Mouse (Mus musculus) gastrocnemius, postnatal 14 days (tissue): ENCODE results near the gene Nfxl1. TPM values are rescaled to one million over a fixed set of nuclear protein-coding genes. Genes with fewer than 3 reads are reported as not detected.

Experiments
- DNase-seq: peaks from one replicate; pipeline ENCODE4 v3.0.0; 2021; ENCODE audit warnings: mixed read lengths
- intact Hi-C: fragments of 180-260 bp; cut with DNase I; formaldehyde crosslinking; loops from one replicate; pipeline ENCODE4 v1.15.1; 2025; ENCODE audit warnings: low total_unique reads
- total RNA-seq, 2 experiments: library from RNA; stranded (reverse); gene quantifications; 2 replicates each; pipeline ENCODE4 v1.2.3; 2021

Gene Nfxl1
- total RNA-seq, 2 experiments from 2014 or later, result 4.0 to 4.3 TPM

DNA sequence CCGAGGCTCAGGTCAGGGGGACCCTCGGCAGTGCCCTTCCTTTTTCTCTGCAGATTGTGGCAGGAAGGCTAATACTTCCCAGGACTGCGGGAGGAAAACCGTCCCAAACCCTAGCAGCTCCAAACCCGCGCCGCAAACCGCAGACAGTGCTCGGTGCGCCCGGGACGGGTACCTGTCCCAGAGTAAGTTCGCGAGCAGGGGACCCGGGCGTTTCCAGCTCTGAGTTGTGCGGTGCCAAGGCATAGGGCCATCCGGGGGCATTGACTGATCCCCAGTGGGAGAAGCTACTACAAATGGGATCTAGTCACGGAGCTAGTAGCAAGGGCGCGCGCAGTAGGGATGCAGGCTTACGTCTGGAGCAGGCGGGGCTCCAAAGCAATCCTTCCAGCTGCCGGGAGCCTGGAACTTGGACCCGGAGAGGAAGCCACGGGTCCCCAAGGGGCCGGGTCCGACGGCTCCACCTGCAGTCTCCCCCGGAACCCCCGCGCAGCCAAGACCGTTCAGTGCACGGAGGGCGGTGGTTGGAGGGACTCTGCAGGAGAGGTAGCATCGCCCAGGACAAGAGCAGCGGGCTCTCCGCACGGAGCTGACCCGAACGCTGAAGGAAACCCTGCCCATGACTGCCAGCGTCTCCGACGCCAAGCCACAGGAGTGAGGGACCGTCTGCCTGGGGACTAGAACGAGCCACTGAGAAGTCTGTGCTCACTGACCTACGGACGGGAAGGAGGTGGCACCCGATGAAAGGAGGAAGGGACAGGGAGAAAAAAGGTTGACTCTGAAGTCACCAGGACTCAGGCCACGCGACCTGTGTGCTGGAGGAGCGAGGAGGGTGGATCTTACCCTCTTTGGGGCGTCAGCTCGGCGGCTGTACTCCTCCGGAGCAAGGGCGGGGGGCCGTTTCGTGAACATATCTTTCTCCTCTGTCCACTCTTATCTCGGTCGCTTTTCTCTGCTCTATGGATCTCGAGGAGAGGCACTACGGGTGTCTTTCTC is 55.7 kb downstream of the Nfxl1 start, which contains the start of gene Corin:
Gene Corin, minus strand, starts transcription at position 943 of the 993 bp plus-strand sequence.
- DNase-seq, result peak; percentile 9
- intact Hi-C loops, result no loop called here

DNA sequence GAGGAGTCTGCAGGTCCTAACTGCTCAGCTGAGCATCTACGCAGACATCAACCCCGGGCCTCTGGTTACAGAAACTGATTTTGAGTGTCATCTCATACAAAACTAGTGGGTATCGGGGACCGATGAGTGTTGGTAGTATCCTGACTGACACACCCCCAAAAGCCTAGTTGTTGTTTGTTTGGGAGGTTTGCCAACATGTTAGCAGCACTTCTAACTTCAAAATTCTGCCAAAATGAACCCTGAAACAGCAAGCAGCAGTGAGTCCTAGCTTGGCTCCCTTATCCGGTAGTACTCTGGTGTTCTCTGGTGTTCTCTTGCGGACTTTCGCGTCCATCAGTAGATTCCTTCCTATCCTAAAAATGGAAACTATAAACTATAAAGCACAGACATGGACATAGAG is 56.7 kb downstream of the Nfxl1 start:
- intact Hi-C loops, result no loop called here
- DNase-seq, result no peak

GRCm38 (mm10) chr5:72501763-72502162 is 57.7 kb downstream of the Nfxl1 start:
- no peak for DNase-seq
- intact Hi-C loops, result no loop called here

DNA sequence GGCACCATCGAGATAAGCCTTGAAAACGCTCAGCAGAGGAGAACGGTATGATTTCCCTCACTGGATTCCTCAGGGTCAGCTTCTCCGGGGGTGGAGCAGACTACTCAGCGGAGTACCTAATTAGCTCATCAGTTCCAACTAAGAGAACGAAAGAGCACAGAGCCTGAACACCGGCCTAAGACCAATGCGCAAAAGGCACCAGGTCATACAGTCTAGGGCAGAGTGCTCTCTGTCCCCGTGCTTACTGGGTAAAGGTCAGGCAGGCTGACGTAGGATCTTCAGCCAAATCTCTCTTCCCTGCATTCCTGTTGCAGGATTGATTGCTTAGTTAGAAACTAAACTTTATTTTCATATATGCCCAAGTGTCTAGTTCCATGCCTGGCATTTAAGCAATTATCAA is 61.2 kb downstream of the Nfxl1 start:
- no peak for DNase-seq
- intact Hi-C loops, result no loop called here

DNA sequence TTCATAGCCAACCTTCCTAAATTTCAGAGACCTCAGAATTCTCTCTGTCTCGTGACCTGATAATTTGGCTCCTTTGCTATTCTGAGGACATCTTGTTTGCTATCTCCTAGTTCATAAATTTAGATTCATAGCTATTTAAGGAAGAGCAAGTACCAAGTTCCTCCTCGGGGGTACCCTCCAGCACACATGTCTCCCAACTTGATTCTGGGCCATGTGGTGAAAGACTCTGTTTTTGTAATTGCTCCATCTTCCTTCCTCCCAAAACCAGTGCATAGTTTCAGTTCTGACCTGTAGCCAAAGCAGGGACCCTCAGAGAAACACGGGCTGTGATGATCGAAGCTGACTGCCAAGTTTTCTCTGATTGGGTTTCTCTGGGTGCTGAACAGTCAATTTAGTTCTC is 62.7 kb downstream of the Nfxl1 start:
- DNase-seq, result no peak
- intact Hi-C loops, result no loop called here

DNA sequence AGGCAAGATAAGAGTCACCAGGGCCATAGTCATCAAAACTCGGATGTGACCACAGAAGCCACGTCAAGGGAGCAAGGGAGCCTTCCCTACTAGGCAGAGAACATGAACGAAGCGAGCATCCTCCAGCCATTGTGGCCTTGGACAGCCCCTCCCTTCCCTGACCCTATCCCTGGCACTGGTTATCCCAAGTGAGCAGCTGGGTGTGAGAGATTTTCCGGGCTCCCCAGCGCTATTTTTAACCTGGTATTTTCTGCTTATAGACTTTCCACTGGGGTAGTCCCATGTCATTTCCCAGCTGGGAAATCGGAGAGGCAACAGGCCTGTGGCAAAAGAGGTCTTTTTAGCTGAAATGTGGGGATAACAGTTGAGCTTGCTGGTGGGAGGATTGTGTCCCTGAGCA is 65.6 kb downstream of the Nfxl1 start:
- intact Hi-C loops, result no loop called here

DNA sequence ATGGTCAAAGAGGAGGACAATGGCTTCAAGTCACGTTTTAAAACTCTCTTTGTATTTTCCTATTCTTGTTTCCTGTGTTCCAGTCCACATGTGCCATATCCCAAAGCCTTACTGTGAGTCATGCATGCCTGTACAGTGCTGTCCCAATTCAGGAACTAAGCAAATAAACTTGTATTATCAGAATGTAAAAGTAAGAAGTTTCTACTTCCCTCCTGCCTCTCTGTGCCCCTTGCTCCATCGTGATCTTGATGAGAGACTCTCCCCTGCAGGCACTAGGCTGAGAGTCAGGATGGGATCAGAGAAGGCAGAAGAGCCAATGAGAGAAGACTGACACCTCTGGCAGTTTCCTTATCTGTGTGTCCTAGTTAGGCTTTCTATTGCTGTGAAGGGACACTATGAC is 68.3 kb downstream of the Nfxl1 start:
- intact Hi-C loops, result no loop called here

More for the DNA sequence above, 65.6 kb downstream of the Nfxl1 start:
- DNase-seq, result no peak

DNA sequence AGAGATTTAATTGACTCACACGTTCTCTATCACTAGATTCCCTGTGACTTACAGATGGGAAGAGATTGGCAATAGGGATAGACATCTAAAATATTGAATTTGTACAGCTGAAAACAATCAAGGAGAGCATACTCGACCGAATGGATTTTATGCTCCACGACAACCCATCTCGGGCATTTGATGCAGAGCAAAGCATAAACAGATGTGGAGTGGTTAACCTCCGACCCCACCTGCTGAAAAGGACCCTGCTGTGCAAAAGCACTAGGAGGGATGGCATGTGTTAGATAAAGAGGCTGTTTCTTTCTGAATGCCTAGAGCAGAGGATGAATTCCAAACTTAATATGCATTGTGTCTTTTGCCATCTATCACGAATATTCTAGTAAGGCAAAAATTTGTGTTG is 79.0 kb downstream of the Nfxl1 start:
- DNase-seq, result no peak
- intact Hi-C loops, result no loop called here

More for the DNA sequence above, 68.3 kb downstream of the Nfxl1 start:
- DNase-seq, result no peak

DNA sequence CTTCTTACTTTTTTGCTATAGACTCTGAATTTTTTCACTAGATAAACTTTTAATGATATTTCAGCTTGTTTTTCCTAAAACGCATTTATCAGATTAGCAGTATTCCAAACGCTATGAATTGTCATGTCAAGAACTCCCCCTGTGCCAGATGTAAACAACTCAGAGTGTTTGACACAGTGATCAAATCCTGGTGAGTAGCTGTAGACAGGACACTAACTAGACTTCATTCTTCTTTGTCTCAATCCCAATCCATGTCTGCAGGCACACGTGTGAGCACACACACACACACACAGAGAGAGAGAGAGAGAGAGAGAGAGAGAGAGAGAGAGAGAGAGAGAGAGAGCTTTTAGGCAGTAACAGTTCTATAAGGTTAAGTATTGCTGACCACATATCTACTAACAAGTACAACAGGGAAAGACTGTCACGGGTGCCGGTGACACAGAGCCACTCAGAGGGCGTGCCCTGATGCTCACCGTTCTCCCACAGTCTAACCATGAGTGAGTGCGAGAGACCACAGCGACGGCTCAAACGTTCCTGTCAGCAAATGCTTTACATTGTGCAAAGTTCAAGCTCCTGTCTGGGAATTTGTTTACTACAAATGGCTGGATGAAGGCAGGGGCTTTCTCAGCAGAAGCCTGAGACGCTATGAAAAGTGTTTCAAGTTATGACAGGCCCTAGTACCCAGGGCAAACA is 87.0 kb downstream of the Nfxl1 start:
- intact Hi-C loops, result no loop called here
- no peak for DNase-seq

DNA sequence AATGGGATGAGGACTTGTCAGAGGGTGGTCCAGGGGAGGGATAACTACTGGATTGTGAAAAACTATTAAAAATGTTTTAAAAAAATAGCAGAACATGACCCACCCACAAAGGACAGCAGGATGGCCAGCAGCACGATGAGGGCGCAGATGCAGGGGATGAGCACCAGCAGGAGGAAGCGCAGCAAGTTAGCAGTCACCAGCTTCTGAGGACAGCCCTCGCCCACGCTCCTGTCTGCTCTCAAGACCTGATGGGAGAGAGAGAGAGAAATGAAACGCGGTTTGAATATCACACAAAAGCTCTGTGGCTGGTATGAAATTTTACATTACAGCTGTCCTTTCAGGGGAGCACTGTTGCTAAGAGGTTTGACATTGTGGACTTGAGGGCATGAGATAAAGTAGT is 87.7 kb downstream of the Nfxl1 start:
- intact Hi-C loops, result no loop called here
- DNase-seq, result no peak

DNA sequence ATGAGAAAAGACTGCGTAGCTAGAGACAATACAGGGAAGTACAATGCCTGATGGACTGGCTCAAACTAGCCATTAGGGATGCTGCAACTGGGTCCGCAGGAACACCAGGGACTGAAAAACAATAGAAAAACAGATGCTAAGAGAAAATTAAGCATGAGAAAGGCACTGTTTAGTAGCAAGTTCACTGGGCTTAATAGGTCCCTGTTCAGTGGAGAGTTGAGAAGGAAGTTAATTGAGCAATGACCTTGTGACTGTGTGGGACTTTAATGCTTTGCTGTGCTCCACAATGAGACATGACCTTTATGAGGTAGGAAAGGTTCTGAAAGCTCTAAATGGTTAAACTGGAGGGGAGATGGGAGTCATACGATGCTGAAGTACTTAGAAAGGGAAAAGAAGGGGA is 94.6 kb downstream of the Nfxl1 start:
- intact Hi-C loops, result no loop called here
- DNase-seq, result no peak

Other genes starting within 250 kb of the Nfxl1 start
- under 1 TPM; 0.29 to 0.42 TPM for gene Corin, start 55.2 kb downstream of the Nfxl1 start, total RNA-seq
- not detected for gene Zar1, start 21.6 kb upstream of the Nfxl1 start, total RNA-seq
- gene Gm5868, start 27.9 kb upstream of the Nfxl1 start, total RNA-seq, result not detected
- not detected for gene Cnga1, start 84.6 kb upstream of the Nfxl1 start, total RNA-seq
- under 1 TPM in 1 of 2 experiments, not detected in 1; 0.41 TPM for gene Nipal1, start 88.1 kb upstream of the Nfxl1 start, total RNA-seq
- gene Txk, start 193.1 kb upstream of the Nfxl1 start, total RNA-seq, result under 1 TPM in 1 of 2 experiments, not detected in 1; 0.04 TPM